11 mouse cellular contexts compared by ENCODE assay signal in the genomic region with DNA sequence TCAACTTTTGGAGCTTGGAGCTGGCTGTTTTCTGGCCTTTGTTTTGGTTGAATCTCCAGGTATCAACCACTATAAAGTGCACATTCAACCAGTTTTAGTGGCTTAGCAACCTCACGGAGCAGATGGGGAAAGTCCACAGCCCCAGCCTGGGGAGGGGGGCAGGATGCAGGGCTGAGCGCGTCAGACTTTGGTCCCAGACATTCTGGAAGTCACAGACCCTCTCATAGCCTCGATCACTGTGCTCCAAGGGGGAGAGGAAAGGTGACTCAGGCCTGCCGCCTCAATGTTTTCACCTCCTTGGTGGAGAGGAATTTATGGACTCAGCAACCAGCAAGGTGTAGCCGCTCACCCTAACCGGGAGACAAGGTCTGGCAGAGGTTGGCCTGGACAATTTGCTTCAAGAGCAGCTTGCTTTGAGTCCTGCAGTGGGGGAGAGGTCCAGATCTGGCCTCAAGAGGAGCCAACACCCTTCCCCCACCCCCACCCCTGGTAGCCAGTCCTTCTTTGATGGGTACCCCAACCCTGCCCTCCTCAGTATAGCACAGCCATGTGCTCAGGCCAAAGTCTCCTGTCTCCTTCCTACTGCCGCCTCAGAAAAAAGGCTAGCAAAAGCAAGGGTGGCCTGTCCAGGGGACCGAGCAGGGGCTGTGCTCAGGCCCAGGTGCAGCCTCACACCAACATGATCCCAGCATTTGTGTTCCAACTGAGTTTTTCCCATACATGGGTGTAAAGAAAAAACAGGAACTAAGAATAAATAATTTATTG. TPM values are rescaled to one million over a fixed set of nuclear protein-coding genes. Genes with fewer than 3 reads are reported as not detected.
DNase-seq lines count a peak whose midpoint lies in the region; ATAC-seq and TF ChIP-seq lines count a peak whose summit lies in the region.
"Had no signal": no experiment of that assay in that cellular context is flagged by ENCODE, and none has a peak within 500 bp of the region (broad histone marks: within the 10 kb centered on the region; RNA-seq: fewer than 3 reads in every experiment).

No protein-coding gene starts in this region.

- no peak for DNase-seq in heart, postnatal 36 days
- DNase-seq in forebrain, embryonic 14.5 days (ENCODE audit: low spot score), result no peak
- DNase-seq in kidney, postnatal 0 days (ENCODE audit: low spot score), result peak; percentile 31
- no peak for DNase-seq in midbrain, postnatal 0 days (ENCODE audit: low spot score)
- no peak for DNase-seq in natural killer cell, adult 2 months (ENCODE audit: low spot score in 2 of 2)
- no peak for DNase-seq in gastrocnemius, postnatal 14 days
- DNase-seq in left cerebral cortex, adult 9 months (ENCODE audit: low spot score in 2 of 2), result no peak

- 61% methylated on average over 9 of the region's 9 CpGs for whole genome bisulfite sequencing in heart, embryonic 11.5 days (ENCODE audit: insufficient replicate concordance)
- WGBS in forebrain, embryonic 14.5 days, result 69% methylated on average over 9 of the region's 9 CpGs
- 36% methylated on average over 9 of the region's 9 CpGs for WGBS in kidney, postnatal 0 days
- WGBS in midbrain, postnatal 0 days, result 69% methylated on average over 9 of the region's 9 CpGs

- intact Hi-C loops in heart, postnatal 36 days (cut with DNase I), result loop anchor here (2.0 kb wide), 1 partner anchor 24 kb away; no protein-coding TSS in a partner anchor
- intact Hi-C loops in gastrocnemius, postnatal 14 days (cut with DNase I; ENCODE audit: low total_unique reads), result no loop called here

- no peak overlapping the region; the same call in 1 of the 2 replicates for H3K4me3 ChIP-seq in heart, embryonic 11.5 days (ENCODE audit: low read depth, low read length)
- H3K4me3 ChIP-seq in forebrain, embryonic 14.5 days (ENCODE audit: low read depth, low read length), result peak overlapping the region; percentile 17; the same call in 1 of the 2 replicates
- no peak overlapping the region for H3K4me3 ChIP-seq in kidney, postnatal 0 days (replicated peaks; ENCODE audit: low read depth, low read length)
- H3K4me3 ChIP-seq in midbrain, postnatal 0 days (ENCODE audit: low read depth, low read length), result no peak overlapping the region

- H3K27me3 ChIP-seq in heart, embryonic 11.5 days (ENCODE audit: control insufficient read depth, insufficient read depth, low read length), result peaks cover 11% of the 10 kb centered on the region
- no peaks in the 10 kb centered on the region for H3K27me3 ChIP-seq in forebrain, embryonic 14.5 days (replicated peaks; ENCODE audit: control insufficient read depth, insufficient read depth, low read length)
- H3K27me3 ChIP-seq in kidney, postnatal 0 days (ENCODE audit: insufficient read depth, low read length), result no peaks in the 10 kb centered on the region
- no peaks in the 10 kb centered on the region for H3K27me3 ChIP-seq in midbrain, postnatal 0 days (ENCODE audit: insufficient read depth, low read length)

- H3K9me3 ChIP-seq in heart, embryonic 11.5 days (replicated peaks; ENCODE audit: control insufficient read depth, low read length), result no peaks in the 10 kb centered on the region
- H3K9me3 ChIP-seq in forebrain, embryonic 14.5 days (replicated peaks; ENCODE audit: control insufficient read depth, low read length), result no peaks in the 10 kb centered on the region
- no peaks in the 10 kb centered on the region for H3K9me3 ChIP-seq in kidney, postnatal 0 days (replicated peaks; ENCODE audit: low read length)
- no peaks in the 10 kb centered on the region for H3K9me3 ChIP-seq in midbrain, postnatal 0 days (ENCODE audit: low read length)

- H3K36me3 ChIP-seq in heart, embryonic 11.5 days (ENCODE audit: control insufficient read depth, insufficient read depth, low read length), result no peaks in the 10 kb centered on the region
- H3K36me3 ChIP-seq in forebrain, embryonic 14.5 days (ENCODE audit: control insufficient read depth, insufficient read depth, low read length), result no peaks in the 10 kb centered on the region
- no peaks in the 10 kb centered on the region for H3K36me3 ChIP-seq in kidney, postnatal 0 days (ENCODE audit: insufficient read depth, low read length)
- no peaks in the 10 kb centered on the region for H3K36me3 ChIP-seq in midbrain, postnatal 0 days (ENCODE audit: insufficient read depth, low read length)

- no peak for TF ChIP-seq CTCF in kidney, postnatal 0 days (IDR thresholded peaks at IDR 0.05; ENCODE audit: low read depth)
- TF ChIP-seq CTCF in midbrain, postnatal 0 days (IDR thresholded peaks at IDR 0.05), result no peak

- H3K27ac ChIP-seq in heart, embryonic 11.5 days (ENCODE audit: low read depth, low read length), result no peak overlapping the region
- no peak overlapping the region for H3K27ac ChIP-seq in forebrain, embryonic 14.5 days (ENCODE audit: low read depth, low read length)
- H3K27ac ChIP-seq in kidney, postnatal 0 days, result peak overlapping the region; percentile 83
- H3K27ac ChIP-seq in midbrain, postnatal 0 days (ENCODE audit: low read depth, low read length), result peak overlapping the region; percentile 44; the same call in 1 of the 2 replicates

- H3K9ac ChIP-seq in heart, embryonic 11.5 days (ENCODE audit: low read depth, low read length), result 0 out of 2 replicates have a peak overlapping the region, but pooled peaks have one; percentile 54
- H3K9ac ChIP-seq in forebrain, embryonic 14.5 days (ENCODE audit: low read length), result peak overlapping the region; percentile 45; the same call in 1 of the 2 replicates
- H3K9ac ChIP-seq in kidney, postnatal 0 days (ENCODE audit: low read depth, low read length), result no peak overlapping the region
- H3K9ac ChIP-seq in midbrain, postnatal 0 days (replicated peaks; ENCODE audit: low read length, poor library complexity, severe bottlenecking), result no peak overlapping the region

- H3K4me2 ChIP-seq in heart, embryonic 11.5 days, result peak overlapping the region; percentile 57
- H3K4me2 ChIP-seq in forebrain, embryonic 14.5 days (ENCODE audit: low read length), result peak overlapping the region; percentile 48
- peak overlapping the region; percentile 39 for H3K4me2 ChIP-seq in kidney, postnatal 0 days (ENCODE audit: low read length)
- H3K4me2 ChIP-seq in midbrain, postnatal 0 days (ENCODE audit: low read depth, low read length, poor library complexity, severe bottlenecking), result peak overlapping the region; percentile 56

- no peak; the same call in 1 of the 2 replicates for ATAC-seq in heart, embryonic 11.5 days (replicated peaks; ENCODE audit: insufficient number of reproducible peaks, low FRiP score, low TSS enrichment)
- ATAC-seq in forebrain, embryonic 14.5 days, result peak; percentile 62
- ATAC-seq in kidney, postnatal 0 days (replicated peaks; ENCODE audit: low FRiP score, low read depth), result peak; percentile 91
- peak; percentile 68 for ATAC-seq in midbrain, postnatal 0 days (ENCODE audit: low FRiP score)

- no peaks in the 10 kb centered on the region for H3K4me1 ChIP-seq in heart, embryonic 11.5 days (ENCODE audit: control insufficient read depth, insufficient read depth, low read length)
- H3K4me1 ChIP-seq in forebrain, embryonic 14.5 days (ENCODE audit: control insufficient read depth, insufficient read depth, low read length), result no peaks in the 10 kb centered on the region
- H3K4me1 ChIP-seq in kidney, postnatal 0 days (replicated peaks; ENCODE audit: insufficient read depth, low read length), result no peaks in the 10 kb centered on the region
- no peaks in the 10 kb centered on the region for H3K4me1 ChIP-seq in midbrain, postnatal 0 days (ENCODE audit: insufficient read depth, low read length)

RNA-seq across cellular contexts. Expression of a gene that starts 4.9 kb away (rescaled TPM):
- polyA plus RNA-seq in heart, embryonic 11.5 days (2014; fragmentation: Nextera tagmentation; extraction: Ambion mirVana), result 0.17 TPM in 1 of 2 replicates, not detected in the other
- not detected for total RNA-seq in heart, postnatal 36 days (2021)
- not detected in 2 replicates for polyA plus RNA-seq in forebrain, embryonic 14.5 days (2014; fragmentation: Nextera tagmentation; extraction: Ambion mirVana)
- 0.43 and 0.72 TPM in 2 replicates for polyA plus RNA-seq in kidney, postnatal 0 days (2015; fragmentation: Nextera tagmentation; extraction: Ambion mirVana)
- not detected in 2 replicates for total RNA-seq in midbrain, postnatal 0 days (2014; rRNA removed)
- polyA plus RNA-seq in midbrain, postnatal 0 days (2015; fragmentation: Nextera tagmentation; extraction: Ambion mirVana), result 0.17 TPM in 1 of 2 replicates, not detected in the other
- total RNA-seq in gastrocnemius, postnatal 14 days (2021), result not detected

RNA-seq across cellular contexts. Expression of a gene that starts 12.6 kb away (rescaled TPM):
- not detected in 2 replicates for polyA plus RNA-seq in heart, embryonic 11.5 days (2014; fragmentation: Nextera tagmentation; extraction: Ambion mirVana)
- not detected for total RNA-seq in heart, postnatal 36 days (2021)
- not detected in 2 replicates for polyA plus RNA-seq in forebrain, embryonic 14.5 days (2014; fragmentation: Nextera tagmentation; extraction: Ambion mirVana)
- 0.18 and 0.25 TPM in 2 replicates for polyA plus RNA-seq in kidney, postnatal 0 days (2015; fragmentation: Nextera tagmentation; extraction: Ambion mirVana)
- total RNA-seq in midbrain, postnatal 0 days (2014; rRNA removed), result 1.8 TPM in 1 of 2 replicates, not detected in the other
- 0.15 and 0.17 TPM in 2 replicates for polyA plus RNA-seq in midbrain, postnatal 0 days (2015; fragmentation: Nextera tagmentation; extraction: Ambion mirVana)
- not detected for total RNA-seq in gastrocnemius, postnatal 14 days (2021)

RNA-seq across cellular contexts. Expression of a gene that starts 37.9 kb away (rescaled TPM):
- not detected in 2 replicates for polyA plus RNA-seq in heart, embryonic 11.5 days (2014; fragmentation: Nextera tagmentation; extraction: Ambion mirVana)
- total RNA-seq in heart, postnatal 36 days (2021), result not detected
- polyA plus RNA-seq in forebrain, embryonic 14.5 days (2014; fragmentation: Nextera tagmentation; extraction: Ambion mirVana), result not detected in 2 replicates
- polyA plus RNA-seq in kidney, postnatal 0 days (2015; fragmentation: Nextera tagmentation; extraction: Ambion mirVana), result not detected in 2 replicates
- not detected in 2 replicates for total RNA-seq in midbrain, postnatal 0 days (2014; rRNA removed)
- polyA plus RNA-seq in midbrain, postnatal 0 days (2015; fragmentation: Nextera tagmentation; extraction: Ambion mirVana), result not detected in 2 replicates
- total RNA-seq in gastrocnemius, postnatal 14 days (2021), result not detected
- total RNA-seq: left cerebral cortex, postnatal 10 days had no signal
- polyA plus RNA-seq: C2C12; urinary bladder, adult 2 months had no signal

RNA-seq across cellular contexts. Expression of a gene that starts 45.0 kb away (rescaled TPM):
- 0.17 and 0.37 TPM in 2 replicates for polyA plus RNA-seq in heart, embryonic 11.5 days (2014; fragmentation: Nextera tagmentation; extraction: Ambion mirVana)
- not detected for total RNA-seq in heart, postnatal 36 days (2021)
- polyA plus RNA-seq in forebrain, embryonic 14.5 days (2014; fragmentation: Nextera tagmentation; extraction: Ambion mirVana), result not detected in 2 replicates
- polyA plus RNA-seq in kidney, postnatal 0 days (2015; fragmentation: Nextera tagmentation; extraction: Ambion mirVana), result 0.68 and 0.78 TPM in 2 replicates
- not detected in 2 replicates for total RNA-seq in midbrain, postnatal 0 days (2014; rRNA removed)
- polyA plus RNA-seq in midbrain, postnatal 0 days (2015; fragmentation: Nextera tagmentation; extraction: Ambion mirVana), result not detected in 2 replicates
- total RNA-seq in gastrocnemius, postnatal 14 days (2021), result not detected
- total RNA-seq: left cerebral cortex, postnatal 10 days had no signal

RNA-seq across cellular contexts. Expression of a gene that starts 51.5 kb away (rescaled TPM):
- polyA plus RNA-seq in heart, embryonic 11.5 days (2014; fragmentation: Nextera tagmentation; extraction: Ambion mirVana), result not detected in 2 replicates
- total RNA-seq in heart, postnatal 36 days (2021), result not detected
- not detected in 2 replicates for polyA plus RNA-seq in forebrain, embryonic 14.5 days (2014; fragmentation: Nextera tagmentation; extraction: Ambion mirVana)
- not detected in 2 replicates for polyA plus RNA-seq in kidney, postnatal 0 days (2015; fragmentation: Nextera tagmentation; extraction: Ambion mirVana)
- total RNA-seq in midbrain, postnatal 0 days (2014; rRNA removed), result not detected in 2 replicates
- not detected in 2 replicates for polyA plus RNA-seq in midbrain, postnatal 0 days (2015; fragmentation: Nextera tagmentation; extraction: Ambion mirVana)
- total RNA-seq in gastrocnemius, postnatal 14 days (2021), result not detected
- total RNA-seq: left cerebral cortex, postnatal 10 days had no signal
- polyA plus RNA-seq: C2C12; urinary bladder, adult 2 months had no signal

Comparison
In these comparisons a context has a peak if more than half of its experiments do, and no peak if none do; other contexts are left out.
1. H3K27ac ChIP-seq: peak in kidney, postnatal 0 days (single experiment) and midbrain, postnatal 0 days (single experiment); none in heart, embryonic 11.5 days (single experiment) and forebrain, embryonic 14.5 days (single experiment).
2. H3K9ac ChIP-seq: peak in heart, embryonic 11.5 days (single experiment) and forebrain, embryonic 14.5 days (single experiment); none in kidney, postnatal 0 days (single experiment) and midbrain, postnatal 0 days (single experiment).
3. Peak in every context shown above with its lines, with median percentiles within 50 percentile points of each other: H3K4me2 ChIP-seq.